Mouse (Mus musculus) thymus, adult 2 months (tissue): ENCODE data around the gene Tmem260.

Source experiments
- CTCF ChIP-seq: fragments of 200-500 bp; IDR thresholded peaks from 2 replicates; pipeline ENCODE4 v1.5.1; 2012; ENCODE audit warnings: mild to moderate bottlenecking, control low read depth, low read length, moderate library complexity, borderline replicate concordance; ENCODE audit not compliant: control insufficient read depth, poor library complexity, insufficient read depth; ENCODE audit errors: extremely low read depth
- POLR2A ChIP-seq: fragments of 200-500 bp; IDR thresholded peaks from 2 replicates; pipeline ENCODE4 v1.6.1; 2012; ENCODE audit warnings: mild to moderate bottlenecking, low read length, control low read depth, moderate library complexity; ENCODE audit not compliant: control insufficient read depth, poor library complexity, insufficient read depth; ENCODE audit errors: extremely low read depth

DNA sequence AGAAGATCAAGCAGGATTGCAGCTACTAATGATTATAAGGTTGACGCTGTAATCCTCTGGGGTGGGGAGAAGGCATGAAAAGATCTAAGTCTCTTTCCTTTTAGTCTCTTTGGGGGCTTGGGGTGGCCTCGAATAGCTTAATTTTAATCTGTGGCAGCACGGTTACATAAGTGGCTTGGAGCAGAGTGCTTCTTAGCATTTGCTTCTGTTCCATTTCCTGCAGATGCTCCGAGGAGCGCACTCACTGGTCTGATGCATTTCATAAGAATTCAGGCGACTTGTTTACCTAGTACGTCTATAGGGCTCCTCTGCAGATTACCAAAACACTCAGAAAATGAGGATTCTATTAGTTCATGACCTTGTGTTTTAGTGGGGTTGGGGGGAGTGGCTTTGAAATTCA lies 23.0 kb upstream of the Tmem260 start:
- TF ChIP-seq POLR2A (no peak), CTCF (no peak)
